Mouse (Mus musculus) neural tube, embryonic 13.5 days (tissue): Measurements from ENCODE around the gene Fyn. TPM values are rescaled to one million over a fixed set of nuclear protein-coding genes. Genes with fewer than 3 reads are reported as not detected.

Source experiments
- ATAC-seq: fragments of 200-750 bp; cut with Nextera tagmentation; 2 replicates; pipeline ENCODE4 v1.8.0; 2017; ENCODE audit warnings: low read depth, mild to moderate bottlenecking, moderate TSS enrichment, moderate library complexity
- H3K27ac ChIP-seq: fragments of 300-500 bp; sonication (generic); replicated peaks from 2 replicates; pipeline ENCODE4 v1.5.1; 2015; ENCODE audit warnings: moderate library complexity, mild to moderate bottlenecking, inconsistent platforms
- H3K27me3 ChIP-seq: fragments of 300-500 bp; sonication (generic); 2 replicates; pipeline ENCODE4 v1.6.1; 2015; ENCODE audit warnings: mild to moderate bottlenecking, inconsistent platforms
- H3K36me3 ChIP-seq: fragments of 300-500 bp; sonication (generic); 2 replicates; pipeline ENCODE4 v1.6.1; 2015; ENCODE audit warnings: mild to moderate bottlenecking, inconsistent platforms
- H3K4me1 ChIP-seq: fragments of 300-500 bp; sonication (generic); replicated peaks from 2 replicates; pipeline ENCODE4 v1.6.1; 2015; ENCODE audit warnings: inconsistent platforms
- H3K4me2 ChIP-seq: fragments of 300-500 bp; sonication (generic); 2 replicates; pipeline ENCODE4 v1.6.1; 2015; ENCODE audit warnings: inconsistent platforms, mild to moderate bottlenecking, moderate library complexity
- H3K4me3 ChIP-seq: fragments of 300-500 bp; sonication (generic); 2 replicates; pipeline ENCODE4 v1.5.1; 2015; ENCODE audit warnings: mild to moderate bottlenecking, inconsistent platforms
- H3K9ac ChIP-seq: fragments of 300-500 bp; sonication (generic); 2 replicates; pipeline ENCODE4 v1.6.1; 2015; ENCODE audit warnings: moderate library complexity, mild to moderate bottlenecking, inconsistent platforms
- H3K9me3 ChIP-seq: fragments of 300-500 bp; sonication (generic); 2 replicates; pipeline ENCODE4 v1.6.1; 2016; ENCODE audit warnings: inconsistent platforms
- WGBS: fragments of 180-500 bp; shearing (Covaris S2); methylation state at CpG from one replicate; pipeline ENCODE4 v1.1.7; 2015; 5-methylcytosine and 5-hydroxymethylcytosine counted together
- polyA plus RNA-seq: library from polyadenylated mRNA; unstranded; fragments of >200 nt; fragmentation: Nextera tagmentation; extraction: Ambion mirVana; gene quantifications from 2 replicates; pipeline ENCODE4 v1.2.1, GENCODE M21; 2015

Gene Fyn
- polyA plus RNA-seq, 1 experiment from 2014 or later = 74.9 TPM

DNA sequence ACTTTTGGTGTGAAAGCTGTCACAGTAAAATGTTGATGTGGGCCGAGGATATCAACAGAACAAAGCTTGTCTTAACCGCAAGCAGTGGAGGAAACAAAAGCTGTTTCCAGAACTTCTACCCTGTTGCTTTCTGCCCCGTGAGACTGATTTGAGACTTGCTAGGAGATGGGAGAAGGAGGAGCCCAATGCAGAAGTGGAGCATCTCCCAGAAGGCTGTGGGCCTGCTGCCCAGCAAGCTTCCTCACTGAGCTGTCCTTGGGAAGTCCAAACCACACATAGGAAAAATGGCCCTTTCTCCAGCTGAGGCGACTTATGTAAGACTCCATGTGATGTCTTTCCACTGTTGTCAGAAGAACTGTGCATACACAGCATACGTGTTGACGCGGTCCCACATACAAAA, 101.7 kb downstream of the Fyn start:
- Histone ChIP-seq H3K4me3 (no peak overlapping the region), H3K4me2 (no peak overlapping the region), H3K9ac (no peak overlapping the region), H3K27me3 (no peaks in the 10 kb centered on the region), H3K36me3 (peaks cover 9% of the 10 kb centered on the region; the same call in 1 of the 2 replicates), H3K27ac (no peak overlapping the region), H3K4me1 (peaks cover 66% of the 10 kb centered on the region), H3K9me3 (no peaks in the 10 kb centered on the region)
- 79% methylated on average over 7 of the region's 7 CpGs for WGBS
- ATAC-seq = no peak

DNA sequence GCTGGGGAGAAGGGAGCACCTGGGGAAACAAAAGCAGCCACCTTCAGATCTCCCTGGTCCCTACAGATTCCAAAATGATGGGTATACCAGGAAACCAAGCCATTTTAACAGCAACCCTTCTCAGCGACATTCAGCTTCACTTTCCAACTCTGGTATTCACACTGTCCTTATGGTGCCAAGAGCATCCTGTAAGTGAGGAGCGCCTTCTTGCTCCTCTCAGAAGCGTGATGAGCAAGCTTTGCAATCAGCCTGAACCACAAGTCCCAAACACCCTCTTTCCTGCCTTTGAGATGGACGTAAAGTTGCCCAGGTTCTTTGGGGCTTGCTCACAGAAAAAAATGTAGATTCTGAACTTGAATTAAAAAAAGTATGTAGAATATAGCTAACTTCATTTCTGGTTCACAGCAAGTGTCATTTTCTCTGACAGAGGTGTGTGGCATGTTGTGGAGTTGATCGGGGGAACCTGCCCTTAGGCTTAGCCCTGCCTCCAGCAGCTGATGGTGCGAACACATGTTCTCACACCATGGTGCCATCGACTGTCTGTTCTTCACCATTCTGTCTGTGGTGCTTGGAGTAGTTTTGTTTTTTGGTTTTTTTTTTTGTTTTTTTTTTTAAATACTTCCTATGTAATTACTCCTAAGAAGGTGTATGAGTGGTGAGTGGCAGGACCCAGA, 102.5 kb downstream of the Fyn start:
- H3K9ac ChIP-seq = peak overlapping the region; percentile 52; the same call in 1 of the 2 replicates
- H3K4me1 ChIP-seq = peaks cover 59% of the 10 kb centered on the region
- no peaks in the 10 kb centered on the region for H3K9me3 ChIP-seq
- peak overlapping the region; percentile 15; the same call in 1 of the 2 replicates for H3K4me2 ChIP-seq
- no peak for ATAC-seq
- no peak overlapping the region for H3K4me3 ChIP-seq
- H3K36me3 ChIP-seq = peaks cover 9% of the 10 kb centered on the region; the same call in 1 of the 2 replicates
- H3K27me3 ChIP-seq = no peaks in the 10 kb centered on the region
- H3K27ac ChIP-seq = peak overlapping the region; percentile 70
- 75% methylated on average over 7 of the region's 7 CpGs for WGBS

- peak; percentile 70 for ATAC-seq
- 36% methylated on average over 15 of the region's 15 CpGs for WGBS
- Histone ChIP-seq H3K9me3 (no peaks in the 10 kb centered on the region), H3K36me3 (peaks cover 9% of the 10 kb centered on the region; the same call in 1 of the 2 replicates), H3K27ac (peak overlapping the region; percentile 70), H3K4me2 (peak overlapping the region; percentile 15), H3K4me3 (no peak overlapping the region), H3K4me1 (peaks cover 52% of the 10 kb centered on the region), H3K9ac (peak overlapping the region; percentile 52), H3K27me3 (no peaks in the 10 kb centered on the region)
Measured at GRCm38 (mm10) chr10:39471714-39472531, 103.3 kb downstream of the Fyn start.

DNA sequence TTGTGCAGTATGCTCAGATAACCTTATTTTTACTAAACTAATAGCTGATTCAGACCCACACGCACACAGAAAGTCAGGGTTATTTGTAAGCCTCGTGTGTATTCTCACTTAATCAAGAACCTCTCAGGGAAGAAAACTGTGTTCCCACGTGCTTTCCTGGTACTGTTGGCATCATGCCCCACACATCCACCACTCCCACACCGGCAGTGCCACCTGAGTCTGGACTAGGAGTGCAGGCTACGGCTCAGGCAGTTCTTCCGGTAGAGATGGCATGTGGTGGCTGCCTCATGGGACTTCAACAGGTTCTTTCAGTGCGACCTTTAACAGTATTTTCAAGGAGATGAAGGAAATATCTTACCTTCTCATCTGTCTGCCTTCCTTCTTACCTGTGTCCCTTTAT, 104.3 kb downstream of the Fyn start:
- H3K9ac ChIP-seq = no peak overlapping the region
- H3K36me3 ChIP-seq = no peaks in the 10 kb centered on the region
- H3K4me3 ChIP-seq = no peak overlapping the region
- H3K4me1 ChIP-seq = peaks cover 47% of the 10 kb centered on the region
- ATAC-seq = no peak
- H3K4me2 ChIP-seq = no peak overlapping the region
- H3K9me3 ChIP-seq = no peaks in the 10 kb centered on the region
- 58% methylated on average over 7 of the region's 7 CpGs for WGBS
- H3K27me3 ChIP-seq = no peaks in the 10 kb centered on the region
- H3K27ac ChIP-seq = no peak overlapping the region

DNA sequence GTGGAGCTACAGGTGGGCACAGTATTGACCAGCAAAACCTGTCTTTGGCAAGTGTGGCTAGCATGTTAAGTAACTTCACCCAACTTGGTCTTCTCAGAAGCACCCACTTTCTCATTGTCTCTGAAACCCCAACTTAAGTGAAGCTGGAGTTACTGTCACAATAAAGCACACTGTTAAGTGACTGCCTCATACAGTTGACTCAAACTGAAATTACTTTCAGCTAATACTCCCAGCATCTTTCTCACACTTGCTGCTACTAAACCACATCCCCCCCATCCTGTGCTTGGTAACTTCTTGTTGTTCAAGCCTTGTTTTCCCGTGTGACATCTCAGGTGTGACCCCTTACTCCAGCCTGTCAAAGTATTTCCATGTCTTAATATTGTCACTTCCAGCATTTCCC, 110.7 kb downstream of the Fyn start:
- ATAC-seq = no peak

GRCm38 (mm10) chr10:39484382-39484826, 115.7 kb downstream of the Fyn start:
- H3K9ac ChIP-seq = peak overlapping the region; percentile 54; the same call in 1 of the 2 replicates
- H3K36me3 ChIP-seq = no peaks in the 10 kb centered on the region
- no peaks in the 10 kb centered on the region for H3K9me3 ChIP-seq
- H3K27me3 ChIP-seq = no peaks in the 10 kb centered on the region
- no peak overlapping the region for H3K4me3 ChIP-seq
- 14% methylated on average over 8 of the region's 8 CpGs for WGBS
- H3K4me2 ChIP-seq = peak overlapping the region; percentile 15
- H3K27ac ChIP-seq = peak overlapping the region; percentile 85
- ATAC-seq = no peak; the same call in 1 of the 2 replicates
- H3K4me1 ChIP-seq = peaks cover 70% of the 10 kb centered on the region

More for the DNA sequence above, 110.7 kb downstream of the Fyn start:
- H3K27me3 ChIP-seq = no peaks in the 10 kb centered on the region
- H3K4me3 ChIP-seq = no peak overlapping the region
- H3K9me3 ChIP-seq = no peaks in the 10 kb centered on the region
- H3K4me1 ChIP-seq = peaks cover 19% of the 10 kb centered on the region
- H3K4me2 ChIP-seq = no peak overlapping the region
- WGBS = 87% methylated on average over 1 of the region's 1 CpGs
- no peak overlapping the region for H3K9ac ChIP-seq
- no peaks in the 10 kb centered on the region for H3K36me3 ChIP-seq
- H3K27ac ChIP-seq = no peak overlapping the region

DNA sequence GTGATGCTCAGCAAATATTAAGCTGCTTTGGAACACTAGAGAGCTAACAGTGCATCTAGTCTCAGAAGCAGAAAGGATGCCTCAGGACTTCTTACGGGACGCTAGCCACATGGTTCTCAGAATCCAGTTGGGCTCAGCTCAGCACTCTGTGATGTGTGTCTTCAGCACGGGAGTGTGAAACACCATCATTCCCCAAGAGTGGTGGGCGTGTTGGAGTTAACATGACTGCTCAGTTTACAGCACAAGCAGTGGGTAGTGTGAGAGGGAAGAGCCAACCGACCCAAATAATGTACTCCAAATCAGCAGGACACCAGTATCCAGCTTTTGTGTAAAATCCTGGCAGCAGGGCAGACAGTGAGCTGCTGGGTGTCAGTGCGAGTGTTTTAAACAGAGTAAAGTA, 116.2 kb downstream of the Fyn start:
- Histone ChIP-seq H3K27ac (peak overlapping the region; percentile 85), H3K4me3 (no peak overlapping the region), H3K36me3 (no peaks in the 10 kb centered on the region), H3K4me2 (peak overlapping the region; percentile 15), H3K27me3 (no peaks in the 10 kb centered on the region), H3K9ac (peak overlapping the region; percentile 18; the same call in 1 of the 2 replicates), H3K4me1 (peaks cover 75% of the 10 kb centered on the region), H3K9me3 (no peaks in the 10 kb centered on the region)
- 27% methylated on average over 6 of the region's 6 CpGs for WGBS
- peak; percentile 49; the same call in 1 of the 2 replicates for ATAC-seq

- Histone ChIP-seq H3K27ac (peak overlapping the region; percentile 3), H3K4me1 (peaks cover 81% of the 10 kb centered on the region), H3K9me3 (no peaks in the 10 kb centered on the region), H3K36me3 (no peaks in the 10 kb centered on the region), H3K4me3 (no peak overlapping the region), H3K4me2 (no peak overlapping the region), H3K27me3 (no peaks in the 10 kb centered on the region), H3K9ac (no peak overlapping the region)
- ATAC-seq = no peak
- 85% methylated on average over 4 of the region's 4 CpGs for WGBS
Measured at GRCm38 (mm10) chr10:39485939-39486338, 117.3 kb downstream of the Fyn start.

- Histone ChIP-seq H3K4me1 (peaks cover 82% of the 10 kb centered on the region), H3K9ac (no peak overlapping the region), H3K27ac (peak overlapping the region; percentile 50), H3K9me3 (no peaks in the 10 kb centered on the region), H3K4me2 (no peak overlapping the region), H3K36me3 (no peaks in the 10 kb centered on the region), H3K4me3 (no peak overlapping the region), H3K27me3 (no peaks in the 10 kb centered on the region)
- WGBS = 51% methylated on average over 11 of the region's 11 CpGs
- no peak for ATAC-seq
Measured at GRCm38 (mm10) chr10:39486501-39487450, 118.1 kb downstream of the Fyn start.

DNA sequence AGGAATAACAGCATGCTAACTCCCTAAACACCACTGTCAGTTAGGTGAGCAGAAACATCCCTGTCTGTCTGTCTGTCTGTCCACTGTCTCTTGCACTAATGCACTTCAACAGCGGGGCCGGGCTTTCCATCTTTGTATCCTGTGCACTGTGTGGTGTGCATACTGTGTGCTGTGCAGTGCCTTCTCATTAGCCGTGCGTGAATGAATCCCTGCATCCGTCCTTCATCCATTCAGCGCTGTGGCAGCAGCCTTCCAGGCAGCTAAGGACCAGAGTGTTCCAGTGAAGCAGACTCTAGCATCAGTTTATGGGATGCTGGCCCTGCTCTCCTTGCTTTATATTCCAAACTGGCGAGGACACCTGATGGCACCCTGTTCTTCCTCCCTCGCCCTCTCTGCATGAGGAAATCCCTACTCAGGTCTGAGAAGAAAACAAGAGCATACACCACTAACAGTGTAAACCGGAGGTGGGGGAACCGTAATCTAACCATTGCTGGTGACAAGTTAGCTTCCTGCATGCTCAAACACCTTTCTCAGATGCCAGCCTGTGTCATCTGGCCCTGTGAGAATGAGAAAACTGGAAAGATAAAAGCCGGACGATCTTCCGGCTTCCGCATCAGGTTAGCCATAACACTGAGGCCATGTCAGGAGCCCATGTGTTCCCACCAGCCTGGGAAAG, 119.2 kb downstream of the Fyn start:
- Histone ChIP-seq H3K27ac (peak overlapping the region; percentile 50), H3K36me3 (no peaks in the 10 kb centered on the region), H3K9me3 (no peaks in the 10 kb centered on the region), H3K4me3 (no peak overlapping the region), H3K27me3 (no peaks in the 10 kb centered on the region), H3K9ac (peak overlapping the region; percentile 49), H3K4me1 (peaks cover 87% of the 10 kb centered on the region), H3K4me2 (no peak overlapping the region)
- WGBS = 73% methylated on average over 14 of the region's 14 CpGs
- no peak for ATAC-seq

GRCm38 (mm10) chr10:39488542-39488941, 119.9 kb downstream of the Fyn start:
- ATAC-seq = no peak
- H3K4me1 ChIP-seq = peaks cover 84% of the 10 kb centered on the region
- H3K4me3 ChIP-seq = no peak overlapping the region
- H3K27ac ChIP-seq = 0 out of 2 replicates have a peak overlapping the region, but pooled peaks have one; percentile 38
- WGBS = 77% methylated on average over 3 of the region's 3 CpGs
- no peak overlapping the region for H3K9ac ChIP-seq
- H3K36me3 ChIP-seq = no peaks in the 10 kb centered on the region
- H3K9me3 ChIP-seq = no peaks in the 10 kb centered on the region
- no peaks in the 10 kb centered on the region for H3K27me3 ChIP-seq
- no peak overlapping the region for H3K4me2 ChIP-seq
